ENCODE assay signal across 8 mouse cellular contexts in genomic region chr2:25318119-25318966, GRCm38 (mm10). TPM values are rescaled to one million over a fixed set of nuclear protein-coding genes. Genes with fewer than 3 reads are reported as not detected.
DNase-seq lines count a peak whose midpoint lies in the region; ATAC-seq lines count a peak whose summit lies in the region.

No protein-coding gene starts in this region.

- no peak for DNase-seq in embryonic facial prominence, embryonic 10.5 days (ENCODE audit: low spot score)
- no peak for DNase-seq in embryo, embryonic 9.5 days (ENCODE audit: extremely low spot score)
- no peak for DNase-seq in kidney, postnatal 36 days
- DNase-seq in lung, postnatal 10 days = no peak

- no peak overlapping the region for H3K27ac ChIP-seq in embryonic facial prominence, embryonic 10.5 days (replicated peaks)
- H3K27ac ChIP-seq in hindbrain, embryonic 16.5 days (ENCODE audit: low read depth, low read length) = peak overlapping the region; percentile 89
- H3K27ac ChIP-seq in midbrain, embryonic 16.5 days (ENCODE audit: low read length) = peak overlapping the region; percentile 87

- ATAC-seq in megakaryocyte, adult 5-6 weeks (ENCODE audit: poor library complexity, severe bottlenecking) = no peak
- peak; percentile 68 for ATAC-seq in hindbrain, embryonic 16.5 days
- ATAC-seq in midbrain, embryonic 16.5 days = peak; percentile 70

- peak overlapping the region; percentile 69 for H3K4me2 ChIP-seq in hindbrain, embryonic 16.5 days (ENCODE audit: low read length)
- peak overlapping the region; percentile 77 for H3K4me2 ChIP-seq in midbrain, embryonic 16.5 days (ENCODE audit: low read length)

- H3K36me3 ChIP-seq in megakaryocyte, embryonic 14.5 days (replicated peaks; ENCODE audit: low read length) = no peaks in the 10 kb centered on the region
- no peaks in the 10 kb centered on the region for H3K36me3 ChIP-seq in embryonic facial prominence, embryonic 10.5 days (replicated peaks)
- H3K36me3 ChIP-seq in hindbrain, embryonic 16.5 days (ENCODE audit: control insufficient read depth, insufficient read depth, low read length) = 0 out of 2 replicates have a peak, but pooled peaks cover 3% of the 10 kb centered on the region
- no peaks in the 10 kb centered on the region for H3K36me3 ChIP-seq in midbrain, embryonic 16.5 days (ENCODE audit: control insufficient read depth, insufficient read depth, low read length)

- H3K4me3 ChIP-seq in megakaryocyte, embryonic 14.5 days (replicated peaks) = peak overlapping the region; percentile 88
- peak overlapping the region; percentile 53 for H3K4me3 ChIP-seq in embryonic facial prominence, embryonic 10.5 days
- H3K4me3 ChIP-seq in hindbrain, embryonic 16.5 days (ENCODE audit: low read length) = peak overlapping the region; percentile 60
- peak overlapping the region; percentile 69 for H3K4me3 ChIP-seq in midbrain, embryonic 16.5 days (ENCODE audit: low read depth, low read length)

- 7% methylated on average over 31 of the region's 31 CpGs for WGBS in embryonic facial prominence, embryonic 10.5 days
- WGBS in hindbrain, embryonic 16.5 days = 5% methylated on average over 31 of the region's 31 CpGs
- 4% methylated on average over 31 of the region's 31 CpGs for WGBS in midbrain, embryonic 16.5 days

- H3K4me1 ChIP-seq in megakaryocyte, embryonic 14.5 days = peaks cover 13% of the 10 kb centered on the region
- peaks cover 9% of the 10 kb centered on the region for H3K4me1 ChIP-seq in embryonic facial prominence, embryonic 10.5 days
- H3K4me1 ChIP-seq in hindbrain, embryonic 16.5 days (ENCODE audit: control insufficient read depth, insufficient read depth, low read depth, low read length) = peaks cover 12% of the 10 kb centered on the region
- H3K4me1 ChIP-seq in midbrain, embryonic 16.5 days (ENCODE audit: control insufficient read depth, insufficient read depth, low read length) = peaks cover 18% of the 10 kb centered on the region

- peaks cover 4% of the 10 kb centered on the region; the same call in 1 of the 2 replicates for H3K9me3 ChIP-seq in megakaryocyte, embryonic 14.5 days
- no peaks in the 10 kb centered on the region for H3K9me3 ChIP-seq in embryonic facial prominence, embryonic 10.5 days
- no peaks in the 10 kb centered on the region for H3K9me3 ChIP-seq in hindbrain, embryonic 16.5 days (ENCODE audit: control insufficient read depth, low read length)
- H3K9me3 ChIP-seq in midbrain, embryonic 16.5 days (replicated peaks; ENCODE audit: control insufficient read depth, low read length, poor library complexity, severe bottlenecking) = no peaks in the 10 kb centered on the region

- H3K9ac ChIP-seq in hindbrain, embryonic 16.5 days (ENCODE audit: low read depth, low read length) = peak overlapping the region; percentile 75
- H3K9ac ChIP-seq in midbrain, embryonic 16.5 days (ENCODE audit: low read depth, low read length) = peak overlapping the region; percentile 83

- peaks cover 92% of the 10 kb centered on the region for H3K27me3 ChIP-seq in megakaryocyte, embryonic 14.5 days (replicated peaks)
- peaks cover 84% of the 10 kb centered on the region for H3K27me3 ChIP-seq in embryonic facial prominence, embryonic 10.5 days (replicated peaks; ENCODE audit: low read depth, poor library complexity, severe bottlenecking)
- H3K27me3 ChIP-seq in hindbrain, embryonic 16.5 days (replicated peaks; ENCODE audit: control insufficient read depth, insufficient read depth, low read length) = peaks cover 15% of the 10 kb centered on the region
- peaks cover 33% of the 10 kb centered on the region for H3K27me3 ChIP-seq in midbrain, embryonic 16.5 days (ENCODE audit: control insufficient read depth, insufficient read depth, low read depth, low read length)

RNA-seq across cellular contexts. Expression of gene Grin1, which starts 0.6 kb away (rescaled TPM):
- not detected in 2 replicates for polyA plus RNA-seq in megakaryocyte, embryonic 14.5 days (2012; ENCODE audit: insufficient read depth, low replicate concordance)
- not detected in 2 replicates for total RNA-seq in megakaryocyte, adult 5-6 weeks (2015)
- not detected in 2 replicates for total RNA-seq in megakaryocyte, adult 5-6 weeks (2017)
- 0.89 and 1.4 TPM in 2 replicates for polyA plus RNA-seq in embryonic facial prominence, embryonic 10.5 days (2016; fragmentation: Nextera tagmentation; extraction: Ambion mirVana)
- polyA plus RNA-seq in hindbrain, embryonic 16.5 days (2015; fragmentation: Nextera tagmentation; extraction: Ambion mirVana) = 56.9 and 65.8 TPM in 2 replicates
- 44.0 and 52.7 TPM in 2 replicates for polyA plus RNA-seq in midbrain, embryonic 16.5 days (2015; fragmentation: Nextera tagmentation; extraction: Ambion mirVana)

RNA-seq across cellular contexts. Expression of gene Man1b1, which starts 13.8 kb away (rescaled TPM):
- 4.4 and 13.9 TPM in 2 replicates for polyA plus RNA-seq in megakaryocyte, embryonic 14.5 days (2012; ENCODE audit: insufficient read depth, low replicate concordance)
- 14.8 TPM in 2 replicates for total RNA-seq in megakaryocyte, adult 5-6 weeks (2015)
- total RNA-seq in megakaryocyte, adult 5-6 weeks (2017) = 36.8 and 40.8 TPM in 2 replicates
- 50.4 and 51.9 TPM in 2 replicates for polyA plus RNA-seq in embryonic facial prominence, embryonic 10.5 days (2016; fragmentation: Nextera tagmentation; extraction: Ambion mirVana)
- polyA plus RNA-seq in hindbrain, embryonic 16.5 days (2015; fragmentation: Nextera tagmentation; extraction: Ambion mirVana) = 41.6 and 48.3 TPM in 2 replicates
- 50.7 and 51.0 TPM in 2 replicates for polyA plus RNA-seq in midbrain, embryonic 16.5 days (2015; fragmentation: Nextera tagmentation; extraction: Ambion mirVana)

RNA-seq across cellular contexts. Expression of gene Lrrc26, which starts 28.6 kb away (rescaled TPM):
- not detected in 2 replicates for polyA plus RNA-seq in megakaryocyte, embryonic 14.5 days (2012; ENCODE audit: insufficient read depth, low replicate concordance)
- total RNA-seq in megakaryocyte, adult 5-6 weeks (2015) = not detected in 2 replicates
- not detected in 2 replicates for total RNA-seq in megakaryocyte, adult 5-6 weeks (2017)
- polyA plus RNA-seq in embryonic facial prominence, embryonic 10.5 days (2016; fragmentation: Nextera tagmentation; extraction: Ambion mirVana) = not detected in 2 replicates
- polyA plus RNA-seq in hindbrain, embryonic 16.5 days (2015; fragmentation: Nextera tagmentation; extraction: Ambion mirVana) = 0.12 and 0.13 TPM in 2 replicates
- not detected in 2 replicates for polyA plus RNA-seq in midbrain, embryonic 16.5 days (2015; fragmentation: Nextera tagmentation; extraction: Ambion mirVana)

RNA-seq across cellular contexts. Expression of gene Tmem210, which starts 30.4 kb away (rescaled TPM):
- polyA plus RNA-seq in megakaryocyte, embryonic 14.5 days (2012; ENCODE audit: insufficient read depth, low replicate concordance) = not detected in 2 replicates
- not detected in 2 replicates for total RNA-seq in megakaryocyte, adult 5-6 weeks (2015)
- not detected in 2 replicates for total RNA-seq in megakaryocyte, adult 5-6 weeks (2017)
- polyA plus RNA-seq in embryonic facial prominence, embryonic 10.5 days (2016; fragmentation: Nextera tagmentation; extraction: Ambion mirVana) = not detected in 2 replicates
- not detected in 2 replicates for polyA plus RNA-seq in hindbrain, embryonic 16.5 days (2015; fragmentation: Nextera tagmentation; extraction: Ambion mirVana)
- polyA plus RNA-seq in midbrain, embryonic 16.5 days (2015; fragmentation: Nextera tagmentation; extraction: Ambion mirVana) = not detected in 2 replicates

RNA-seq across cellular contexts. Expression of gene Dpp7, which starts 37.8 kb away (rescaled TPM):
- polyA plus RNA-seq in megakaryocyte, embryonic 14.5 days (2012; ENCODE audit: insufficient read depth, low replicate concordance) = 4.3 and 4.4 TPM in 2 replicates
- 25.1 and 30.5 TPM in 2 replicates for total RNA-seq in megakaryocyte, adult 5-6 weeks (2015)
- total RNA-seq in megakaryocyte, adult 5-6 weeks (2017) = 27.8 and 50.7 TPM in 2 replicates
- polyA plus RNA-seq in embryonic facial prominence, embryonic 10.5 days (2016; fragmentation: Nextera tagmentation; extraction: Ambion mirVana) = 17.0 and 18.0 TPM in 2 replicates
- 26.4 and 27.8 TPM in 2 replicates for polyA plus RNA-seq in hindbrain, embryonic 16.5 days (2015; fragmentation: Nextera tagmentation; extraction: Ambion mirVana)
- polyA plus RNA-seq in midbrain, embryonic 16.5 days (2015; fragmentation: Nextera tagmentation; extraction: Ambion mirVana) = 22.6 and 26.2 TPM in 2 replicates

Comparison
In these comparisons a context has a peak if more than half of its experiments do, and no peak if none do; other contexts are left out.
1. RNA of gene Grin1, which starts 0.6 kb away (polyA plus RNA-seq): 56.9 to 65.8 TPM in hindbrain, embryonic 16.5 days and 44.0 to 52.7 TPM in midbrain, embryonic 16.5 days; 0.89 to 1.4 TPM in embryonic facial prominence, embryonic 10.5 days and not detected in megakaryocyte, embryonic 14.5 days; every median in the first group is over 10 times any median in the second.
2. Peak in every context shown above with its lines, with median percentiles within 50 percentile points of each other: H3K4me3 ChIP-seq.